Comparison of ENCODE assay signal across 21 mouse cellular contexts in genomic region chr2:27922053-27922452, GRCm38 (mm10). TPM values are rescaled to one million over a fixed set of nuclear protein-coding genes. Genes with fewer than 3 reads are reported as not detected.
DNase-seq lines count a peak whose midpoint lies in the region; ATAC-seq lines count a peak whose summit lies in the region.
"Had no signal": no experiment of that assay in that cellular context is flagged by ENCODE, and none has a peak within 500 bp of the region (broad histone marks: within the 10 kb centered on the region; RNA-seq: fewer than 3 reads in every experiment).

No protein-coding gene starts in this region.

- H3K9ac ChIP-seq in forebrain, embryonic 13.5 days = no peak overlapping the region
- H3K9ac ChIP-seq: embryonic facial prominence, embryonic 13.5 days; heart, embryonic 13.5 days; hindbrain, embryonic 13.5 days had no signal

- no peak for DNase-seq in frontal cortex, postnatal 25 days (ENCODE audit: low spot score in 2 of 2)
- peak; percentile 36 to 54 for DNase-seq in left cerebral cortex, adult 18-20 months (ENCODE audit: low spot score in 2 of 2)
- no peak for DNase-seq in left cerebral cortex, postnatal 4 days
- peak; percentile 59 for DNase-seq in brain, adult 2 months (ENCODE audit: low read depth, low spot score)
- DNase-seq: adrenal gland, postnatal 10 days; B cell, adult 2 months; cerebellum, adult 11-12 months; cerebellum, adult 9-10 months; cerebellum, postnatal 25 days; gastrocnemius, postnatal 14 days; heart, postnatal 4 days had no signal

- intact Hi-C loops in left cerebral cortex, postnatal 4 days (cut with DNase I) = no loop called here

- H3K36me3 ChIP-seq in forebrain, embryonic 13.5 days (ENCODE audit: poor library complexity, severe bottlenecking) = no peaks in the 10 kb centered on the region
- H3K36me3 ChIP-seq: G1E; heart, embryonic 13.5 days; hindbrain, embryonic 13.5 days had no signal

- H3K4me1 ChIP-seq in forebrain, embryonic 13.5 days = no peaks in the 10 kb centered on the region
- H3K4me1 ChIP-seq: hindbrain, embryonic 13.5 days had no signal

- WGBS in forebrain, embryonic 13.5 days = 85% methylated on average over 8 of the region's 8 CpGs

- no peaks in the 10 kb centered on the region for H3K9me3 ChIP-seq in forebrain, embryonic 13.5 days (replicated peaks)
- H3K9me3 ChIP-seq: embryonic facial prominence, embryonic 13.5 days; G1E; heart, embryonic 13.5 days; hindbrain, embryonic 13.5 days had no signal

- ATAC-seq in frontal cortex, adult (ENCODE audit: low TSS enrichment) = peak; percentile 29; the same call in 1 of the 2 replicates
- ATAC-seq in megakaryocyte, adult 5-6 weeks (ENCODE audit: poor library complexity, severe bottlenecking) = peak; percentile 90
- no peak for ATAC-seq in forebrain, embryonic 13.5 days
- ATAC-seq: CD4-positive, CD25-positive, alpha-beta regulatory T cell, adult 4 months; forebrain, embryonic 14.5 days; hindbrain, postnatal 0 days had no signal

- H3K27me3 ChIP-seq in forebrain, embryonic 13.5 days = no peaks in the 10 kb centered on the region
- H3K27me3 ChIP-seq: embryonic facial prominence, embryonic 13.5 days; heart, embryonic 13.5 days; hindbrain, embryonic 13.5 days had no signal

- H3K4me2 ChIP-seq in forebrain, embryonic 13.5 days = no peak overlapping the region
- H3K4me2 ChIP-seq: embryonic facial prominence, embryonic 13.5 days; heart, embryonic 13.5 days; hindbrain, embryonic 13.5 days had no signal

- H3K27ac ChIP-seq in forebrain, embryonic 13.5 days = no peak overlapping the region
- H3K27ac ChIP-seq: embryonic facial prominence, embryonic 13.5 days; heart, embryonic 13.5 days; hindbrain, embryonic 13.5 days; hindbrain, postnatal 0 days had no signal

- H3K4me3 ChIP-seq in forebrain, embryonic 13.5 days = no peak overlapping the region
- H3K4me3 ChIP-seq: embryonic facial prominence, embryonic 13.5 days; heart, embryonic 13.5 days; hindbrain, embryonic 13.5 days had no signal

RNA-seq across cellular contexts. Expression of gene Col5a1, which starts 35.8 kb away (rescaled TPM):
- 1 to 10 TPM; 7.3 to 8.7 TPM for total RNA-seq in left cerebral cortex, adult 18-20 months (2021)
- total RNA-seq in left cerebral cortex, postnatal 4 days (2021) = 10 to 100 TPM; 11.1 to 12.4 TPM
- 0.78 and 2.2 TPM in 2 replicates for total RNA-seq in megakaryocyte, adult 5-6 weeks (2015)
- total RNA-seq in megakaryocyte, adult 5-6 weeks (2017) = 0.77 and 1.1 TPM in 2 replicates
- 6.1 and 6.5 TPM in 2 replicates for polyA plus RNA-seq in forebrain, embryonic 13.5 days (2015; fragmentation: Nextera tagmentation; extraction: Ambion mirVana)
- polyA plus RNA-seq: CD4-positive, CD25-positive, alpha-beta regulatory T cell, adult 4 months had no signal

Comparison
In these comparisons a context has a peak if more than half of its experiments do, and no peak if none do; other contexts are left out.
1. DNase-seq: peak in left cerebral cortex, adult 18-20 months (2 of 2) and brain, adult 2 months (single experiment); none in frontal cortex, postnatal 25 days (0 of 2) and left cerebral cortex, postnatal 4 days (single experiment).